Mouse (Mus musculus): ENCODE measurements around the gene Gadl1. TPM values are rescaled to one million over a fixed set of nuclear protein-coding genes. Genes with fewer than 3 reads are reported as not detected.

The Gadl1 gene
- polyA plus RNA-seq, 1 experiment from 2014 or later, result 0.59 TPM

- DNase-seq (ENCODE audit: low spot score), result no peak
Measured at GRCm38 (mm10) chr9:116085999-116086398, 176.7 kb downstream of the Gadl1 start.

GRCm38 (mm10) chr9:116087263-116087662, 178.0 kb downstream of the Gadl1 start:
- DNase-seq (ENCODE audit: low spot score), result no peak

- DNase-seq (ENCODE audit: low spot score), result peak; percentile 85
Measured at GRCm38 (mm10) chr9:116087880-116088279, 178.6 kb downstream of the Gadl1 start.

DNA sequence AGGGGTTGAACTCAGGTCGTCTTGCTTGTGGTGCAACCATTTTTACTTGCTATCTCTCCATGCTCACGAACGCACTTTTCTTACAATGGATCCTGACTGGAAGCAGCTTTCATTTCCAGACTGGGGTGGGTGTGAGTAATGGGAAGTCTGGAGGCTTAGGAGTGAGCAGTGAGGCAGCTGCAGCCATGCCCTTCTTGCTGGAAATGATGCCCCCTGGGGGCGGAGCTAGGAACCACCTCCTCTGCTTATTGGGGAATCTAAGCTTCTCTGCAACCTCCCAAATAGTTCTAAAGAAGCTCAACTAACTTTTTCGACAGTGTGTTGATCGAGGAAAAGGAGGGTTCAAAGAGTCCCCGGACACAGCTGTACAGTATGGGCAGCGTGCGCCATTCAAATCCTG, 179.7 kb downstream of the Gadl1 start:
- peak; percentile 22 for DNase-seq (ENCODE audit: low spot score)

DNA sequence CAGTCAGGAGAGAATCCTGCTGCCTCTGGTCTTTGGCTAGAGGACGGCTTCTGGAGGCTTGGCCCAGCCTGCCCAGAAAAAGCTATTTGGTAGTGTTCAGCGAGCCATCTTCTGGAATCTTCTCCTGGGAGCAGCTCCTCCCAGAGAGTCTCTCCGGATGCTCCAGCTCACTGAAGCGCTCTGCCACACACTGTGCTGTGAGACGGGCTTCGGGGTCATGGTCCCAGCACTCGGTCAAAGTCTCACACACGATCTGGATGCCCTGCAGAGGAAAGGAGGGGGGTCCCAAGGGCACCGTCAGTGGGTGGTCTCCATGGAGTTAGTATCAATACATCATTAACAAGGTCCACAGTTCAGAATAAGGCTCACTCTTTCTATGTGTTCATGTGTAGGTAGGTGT, 181.0 kb downstream of the Gadl1 start:
- no peak for DNase-seq (ENCODE audit: low spot score)

- DNase-seq (ENCODE audit: low spot score), result no peak
Measured at GRCm38 (mm10) chr9:116091101-116091841, 182.0 kb downstream of the Gadl1 start.

DNA sequence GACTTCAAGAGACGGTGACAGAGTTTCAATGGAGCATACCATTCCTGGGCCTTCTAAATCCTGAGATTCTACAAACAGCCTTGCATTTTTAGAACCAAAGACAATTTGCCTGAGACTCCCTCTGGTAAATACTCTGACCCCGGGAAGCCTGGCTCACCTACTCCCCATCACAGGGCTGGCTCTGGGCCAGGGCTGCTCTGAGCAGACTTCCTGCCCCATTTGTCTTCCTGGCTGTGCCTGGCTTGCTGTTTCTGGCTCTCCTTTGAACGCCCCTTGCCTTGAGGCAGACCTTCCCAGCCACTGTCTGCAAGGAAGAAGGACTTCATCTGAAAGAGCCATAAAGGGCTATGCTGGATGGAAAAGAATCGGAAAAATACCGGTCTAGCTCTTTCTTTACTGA, 182.7 kb downstream of the Gadl1 start:
- DNase-seq (ENCODE audit: low spot score), result no peak

GRCm38 (mm10) chr9:116098724-116099595, 189.7 kb downstream of the Gadl1 start:
- no peak for DNase-seq (ENCODE audit: low spot score)

- no peak for DNase-seq (ENCODE audit: low spot score)
Measured at GRCm38 (mm10) chr9:116099596-116099993, 190.3 kb downstream of the Gadl1 start.

DNA sequence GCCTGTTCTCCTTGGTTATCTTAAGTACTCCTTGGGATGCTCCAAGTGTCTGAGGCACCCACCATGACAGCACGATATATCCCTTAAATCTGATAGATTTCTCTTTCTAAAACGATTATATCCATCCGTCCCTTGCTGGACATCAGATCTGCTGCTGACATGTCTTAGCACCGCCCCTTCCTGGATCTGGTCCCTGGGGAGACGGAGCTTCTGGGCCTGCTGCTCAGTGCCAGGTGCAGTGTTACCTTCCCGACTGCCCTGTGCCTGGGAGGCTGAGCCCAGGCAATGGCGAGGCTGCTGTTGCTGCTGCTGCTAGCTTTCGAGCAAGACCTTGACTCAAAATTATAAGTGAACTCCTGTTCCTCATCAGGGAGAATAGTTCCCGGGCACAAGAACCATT, 190.8 kb downstream of the Gadl1 start:
- no peak for DNase-seq (ENCODE audit: low spot score)

GRCm38 (mm10) chr9:116101842-116102241, 192.6 kb downstream of the Gadl1 start:
- no peak for DNase-seq (ENCODE audit: low spot score)

DNA sequence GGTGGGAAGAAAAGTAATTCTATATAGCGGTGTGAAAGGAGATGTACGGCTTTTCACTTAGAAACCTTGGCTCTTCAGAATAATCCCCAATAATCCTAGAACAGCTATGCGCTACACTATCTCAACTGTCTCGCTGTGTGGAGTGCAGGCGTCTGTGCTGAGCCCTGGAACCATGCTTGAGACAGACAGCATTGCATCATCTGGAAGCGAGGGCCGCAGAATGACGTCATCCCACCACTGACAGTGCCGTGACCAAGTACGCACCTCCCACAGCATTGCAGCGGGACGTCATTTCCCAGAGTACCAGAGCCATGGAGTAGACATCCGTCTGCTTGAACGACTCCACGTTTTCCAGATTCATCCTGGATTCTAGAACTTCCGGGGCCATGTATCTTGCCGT, 195.5 kb downstream of the Gadl1 start:
- no peak for DNase-seq (ENCODE audit: low spot score)

DNA sequence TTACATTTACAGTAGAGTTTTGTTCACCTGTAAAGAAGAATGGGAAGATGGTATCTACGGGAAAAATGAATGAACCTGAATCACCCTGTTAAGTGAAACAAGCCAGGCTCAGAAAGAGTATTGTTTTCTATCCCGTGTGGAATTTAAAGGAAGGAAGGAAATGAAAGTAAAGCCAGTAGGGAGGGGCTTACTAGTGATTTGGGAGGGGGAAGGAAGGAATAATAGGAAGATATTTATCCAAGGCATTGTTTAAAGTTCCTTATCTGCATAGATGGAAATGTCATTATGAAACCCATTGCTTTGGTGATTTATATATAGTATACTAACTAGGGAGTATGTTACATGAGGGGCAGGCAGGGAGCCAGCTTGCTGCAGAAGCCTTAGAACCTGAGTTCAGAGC, 199.5 kb downstream of the Gadl1 start:
- no peak for DNase-seq (ENCODE audit: low spot score)

DNA sequence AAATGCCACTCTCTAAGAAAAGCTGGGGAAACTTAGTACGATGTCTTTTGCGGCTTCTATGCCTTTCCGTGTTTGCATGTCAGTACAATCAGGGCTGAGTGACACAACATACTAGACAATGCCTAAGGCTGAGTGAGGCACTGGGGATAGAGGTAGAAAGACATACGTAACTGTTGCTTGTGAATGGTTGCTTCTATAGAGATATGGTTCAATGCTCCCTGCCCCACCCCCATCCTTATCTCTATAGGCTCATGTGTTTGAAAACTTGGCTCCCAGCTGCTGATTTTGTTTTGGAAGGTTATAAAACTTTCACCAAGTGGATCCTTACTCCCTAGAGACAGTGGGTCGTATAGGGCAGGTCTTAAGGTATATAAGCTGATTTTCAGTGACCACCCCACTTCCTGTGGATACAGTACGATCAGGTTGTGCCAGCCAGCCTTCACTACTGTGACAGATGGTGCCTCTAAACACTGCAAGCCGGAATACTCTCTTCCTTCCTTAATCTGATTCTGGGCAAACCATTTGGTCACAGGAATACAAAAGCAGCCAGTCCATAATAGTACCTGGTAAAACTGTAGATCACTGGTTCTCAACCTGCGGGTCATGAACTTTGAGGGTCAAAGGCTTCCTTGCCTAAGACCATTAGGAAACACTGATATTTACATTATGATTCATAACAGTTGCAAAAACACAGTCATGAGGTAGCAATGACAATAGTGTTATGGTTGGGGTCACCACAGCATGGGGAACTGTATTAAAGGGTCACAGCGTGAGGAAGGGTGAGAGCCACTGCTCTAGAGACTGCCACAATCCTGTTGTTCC, 202.1 kb downstream of the Gadl1 start:
- no peak for DNase-seq (ENCODE audit: low spot score)

DNA sequence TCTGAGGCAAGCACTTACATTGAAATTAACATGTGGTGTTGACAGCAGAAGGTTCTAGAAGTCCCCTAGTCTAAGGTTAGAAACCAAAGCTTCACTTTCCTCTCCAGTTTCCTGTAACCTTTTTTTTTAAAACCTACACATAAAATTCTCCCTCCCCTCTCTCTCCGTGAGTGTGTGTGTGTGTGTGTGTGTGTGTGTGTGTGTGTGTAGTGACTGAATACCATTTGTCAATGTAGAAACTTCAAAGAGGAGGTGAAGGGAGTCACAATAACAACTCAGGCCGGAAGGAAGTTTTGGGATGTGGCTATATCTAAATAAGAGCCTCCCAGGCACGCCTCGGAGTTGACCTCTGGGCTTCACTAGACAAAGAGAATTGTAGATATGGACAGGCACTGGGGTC, 205.1 kb downstream of the Gadl1 start:
- no peak for DNase-seq (ENCODE audit: low spot score)

GRCm38 (mm10) chr9:116115875-116116274, 206.6 kb downstream of the Gadl1 start:
- DNase-seq (ENCODE audit: low spot score), result no peak

DNA sequence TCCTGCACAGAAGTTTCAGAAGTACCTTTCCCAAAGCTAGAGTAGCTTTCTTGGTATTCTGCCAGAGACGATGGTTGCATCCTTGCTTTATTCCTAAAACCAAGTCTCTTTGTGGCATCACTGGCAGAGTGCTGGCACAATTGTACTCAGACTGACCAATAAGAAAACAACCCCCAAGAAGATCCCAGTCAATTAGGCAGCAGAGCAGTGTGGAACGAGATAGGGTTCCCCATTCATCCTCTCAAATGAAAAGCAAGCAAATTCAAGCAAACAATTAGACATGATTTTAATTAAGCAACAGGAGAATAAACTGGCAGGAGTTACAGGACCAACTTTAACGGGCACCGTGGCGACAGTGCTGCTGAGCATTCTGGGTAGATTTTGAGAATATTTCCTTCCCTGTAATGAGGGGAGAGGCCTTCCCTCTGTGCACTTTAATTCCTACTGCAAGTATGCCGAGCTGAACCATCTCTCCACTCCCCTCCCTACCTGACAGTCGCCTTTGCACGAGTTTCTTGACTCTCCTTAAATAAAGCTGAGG, 209.1 kb downstream of the Gadl1 start:
- DNase-seq (ENCODE audit: low spot score), result no peak

DNA sequence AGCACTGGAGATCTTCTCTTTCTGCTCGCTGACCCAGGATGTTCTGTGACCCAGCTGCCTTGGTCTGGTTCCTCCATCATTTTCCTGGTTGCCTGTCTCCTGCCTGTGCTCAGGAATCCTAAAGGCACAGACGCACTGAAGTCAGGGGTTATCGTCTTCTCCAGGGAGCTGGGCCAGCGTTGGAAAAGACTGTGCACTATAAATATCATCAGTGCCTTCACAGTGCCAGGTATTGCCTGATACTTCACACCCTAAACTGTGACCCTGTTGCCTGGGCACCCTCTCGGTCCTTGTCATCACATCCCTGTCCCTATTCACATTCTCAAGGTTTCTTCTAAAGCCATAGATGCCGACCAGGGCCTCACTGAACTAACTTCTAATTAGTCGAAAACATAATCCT, 210.7 kb downstream of the Gadl1 start:
- DNase-seq (ENCODE audit: low spot score), result no peak

DNA sequence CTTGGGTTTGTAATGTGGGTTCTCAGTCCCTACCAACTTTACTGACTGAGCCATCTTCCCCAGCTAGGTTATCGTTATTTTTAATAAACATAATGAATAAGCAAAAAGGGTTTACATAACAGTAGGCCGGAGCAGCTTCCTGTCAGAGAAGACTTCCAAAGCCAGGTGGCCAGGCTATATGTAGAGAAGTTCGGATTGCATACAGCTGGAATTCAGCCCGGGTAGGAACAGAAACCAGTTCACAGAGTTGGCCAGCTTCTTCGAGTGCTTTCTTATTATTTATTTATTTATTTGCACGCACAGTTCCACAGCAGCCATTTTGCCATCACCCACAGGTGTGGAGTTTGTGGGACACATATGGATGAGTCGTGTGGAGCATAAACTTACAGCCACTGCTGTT, 212.2 kb downstream of the Gadl1 start:
- no peak for DNase-seq (ENCODE audit: low spot score)

- DNase-seq (ENCODE audit: low spot score), result peak; percentile 9
Measured at GRCm38 (mm10) chr9:116122544-116122943, 213.3 kb downstream of the Gadl1 start.

DNA sequence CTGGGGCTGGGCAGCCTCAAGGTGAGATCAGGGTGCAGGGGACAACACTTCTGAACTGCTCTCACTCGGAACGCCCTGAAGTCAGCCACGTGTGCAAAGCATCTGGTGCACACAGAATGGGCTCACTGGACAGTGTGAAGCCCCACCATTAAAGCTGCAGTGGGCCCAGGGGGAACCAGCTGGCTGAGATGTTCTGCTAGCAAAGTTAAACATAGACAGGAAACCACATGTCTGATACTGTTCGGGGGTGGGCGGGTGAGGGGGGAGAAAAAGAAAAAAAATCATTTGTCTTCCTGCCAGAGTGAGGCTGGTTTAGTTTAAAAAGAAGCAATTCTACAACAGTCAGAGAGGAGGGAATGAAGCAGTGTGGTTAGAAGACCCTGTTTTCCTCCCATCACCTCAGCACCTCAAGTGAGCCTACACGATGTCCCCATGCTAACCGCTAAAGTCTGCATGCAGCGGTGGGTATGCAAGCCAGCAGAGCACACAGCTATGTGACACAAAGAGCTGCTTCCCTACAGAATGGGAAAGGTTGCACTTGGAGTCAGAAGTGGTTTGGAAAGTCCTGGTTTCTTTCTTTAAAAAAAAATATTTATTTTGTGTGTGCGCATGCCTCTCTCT, 213.8 kb downstream of the Gadl1 start:
- DNase-seq (ENCODE audit: low spot score), result peak; percentile 77

All from thymus, postnatal 0 days (tissue).